Comparison of ENCODE assay signal across 9 mouse cellular contexts in the genomic region with DNA sequence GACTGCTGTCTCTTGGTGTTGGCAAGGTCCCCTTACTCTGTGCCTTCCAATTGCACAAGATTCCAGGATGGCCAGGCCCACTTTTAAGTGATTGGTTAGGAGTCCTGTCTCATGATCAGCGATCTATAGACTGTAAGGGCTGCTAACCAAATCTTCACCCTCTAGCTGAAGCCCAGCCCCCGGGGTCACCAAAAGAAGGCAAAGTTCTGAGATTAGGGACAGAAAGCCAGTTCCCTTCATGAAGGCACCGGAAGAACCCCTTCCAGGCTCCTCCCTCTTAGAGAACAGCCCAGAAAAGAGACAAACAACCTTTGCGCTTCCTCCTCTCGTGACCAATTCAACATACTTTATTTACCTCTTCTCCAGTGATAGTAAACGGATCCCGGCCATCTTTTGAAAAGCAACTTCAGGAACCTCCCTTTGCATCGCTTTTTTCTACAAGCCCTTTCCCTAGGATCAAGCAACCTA. TPM values are rescaled to one million over a fixed set of nuclear protein-coding genes. Genes with fewer than 3 reads are reported as not detected.
DNase-seq lines count a peak whose midpoint lies in the region; ATAC-seq and TF ChIP-seq lines count a peak whose summit lies in the region.
"Had no signal": no experiment of that assay in that cellular context is flagged by ENCODE, and none has a peak within 500 bp of the region (broad histone marks: within the 10 kb centered on the region; RNA-seq: fewer than 3 reads in every experiment).

No protein-coding gene starts in this region.

- H3K27me3 ChIP-seq in lung, embryonic 14.5 days (ENCODE audit: insufficient read depth, low read length): no peaks in the 10 kb centered on the region
- no peaks in the 10 kb centered on the region for H3K27me3 ChIP-seq in neural tube, embryonic 14.5 days (ENCODE audit: control insufficient read depth, insufficient read depth, low read length)
- H3K27me3 ChIP-seq: Patski had no signal

- ATAC-seq in granulocyte monocyte progenitor cell, adult 5-6 weeks (replicated peaks; ENCODE audit: poor library complexity, severe bottlenecking): peak; percentile 61
- ATAC-seq in lung, embryonic 14.5 days (ENCODE audit: insufficient read depth): no peak
- no peak for ATAC-seq in neural tube, embryonic 14.5 days (ENCODE audit: low read depth)

- WGBS in lung, embryonic 14.5 days: 1% methylated on average over 8 of the region's 8 CpGs
- 6% methylated on average over 8 of the region's 8 CpGs for WGBS in neural tube, embryonic 14.5 days

- peak; percentile 32 for DNase-seq in cerebellum, adult 11-12 months
- DNase-seq in cerebellum, postnatal 4 days (ENCODE audit: low spot score in 2 of 2): no peak
- peak; percentile 55 to 65 for DNase-seq in adrenal gland, postnatal 36 days
- peak; percentile 57 for DNase-seq in kidney, adult 11 months
- DNase-seq in lung, embryonic 14.5 days: peak; percentile 56
- no peak for DNase-seq in right cerebral cortex, postnatal 4 days

- peak overlapping the region; percentile 89 for H3K9ac ChIP-seq in lung, embryonic 14.5 days
- H3K9ac ChIP-seq in neural tube, embryonic 14.5 days (replicated peaks; ENCODE audit: low read depth, low read length): peak overlapping the region; percentile 94

- no peak for TF ChIP-seq CTCF in lung, embryonic 14.5 days (IDR thresholded peaks at IDR 0.05; ENCODE audit: low read depth)

- peak overlapping the region; percentile 100 for H3K4me3 ChIP-seq in lung, embryonic 14.5 days (ENCODE audit: low read depth, low read length)
- peak overlapping the region; percentile 99 for H3K4me3 ChIP-seq in neural tube, embryonic 14.5 days (ENCODE audit: low read depth, low read length)

- H3K27ac ChIP-seq in lung, embryonic 14.5 days (ENCODE audit: low read depth): peak overlapping the region; percentile 84; the same call in 1 of the 2 replicates
- H3K27ac ChIP-seq in neural tube, embryonic 14.5 days (ENCODE audit: low read depth, low read length): no peak overlapping the region

- H3K4me1 ChIP-seq in lung, embryonic 14.5 days (ENCODE audit: insufficient read depth): 0 out of 2 replicates have a peak, but pooled peaks cover 7% of the 10 kb centered on the region
- peaks cover 23% of the 10 kb centered on the region for H3K4me1 ChIP-seq in neural tube, embryonic 14.5 days (ENCODE audit: control insufficient read depth, insufficient read depth, low read length)

- H3K9me3 ChIP-seq in lung, embryonic 14.5 days (ENCODE audit: low read depth, low read length): no peaks in the 10 kb centered on the region
- no peaks in the 10 kb centered on the region for H3K9me3 ChIP-seq in neural tube, embryonic 14.5 days (ENCODE audit: control insufficient read depth, low read length)

- peaks cover 18% of the 10 kb centered on the region for H3K36me3 ChIP-seq in lung, embryonic 14.5 days (ENCODE audit: insufficient read depth)
- no peaks in the 10 kb centered on the region for H3K36me3 ChIP-seq in neural tube, embryonic 14.5 days (ENCODE audit: control insufficient read depth, insufficient read depth, low read length)

- H3K4me2 ChIP-seq in lung, embryonic 14.5 days: peak overlapping the region; percentile 90
- H3K4me2 ChIP-seq in neural tube, embryonic 14.5 days (ENCODE audit: low read depth, low read length): peak overlapping the region; percentile 56

RNA-seq across cellular contexts. Expression of a gene that starts 1.0 kb away (rescaled TPM):
- total RNA-seq in adrenal gland, postnatal 36 days (2021): 100 to 1,000 TPM; 100 to 110 TPM
- total RNA-seq in granulocyte monocyte progenitor cell, adult 5-6 weeks (2014; fragmentation: Nextera tagmentation): 175 and 185 TPM in 2 replicates
- 11.8 and 14.0 TPM in 2 replicates for total RNA-seq in granulocyte monocyte progenitor cell, adult 5-6 weeks (2017)
- 53.8 and 57.4 TPM in 2 replicates for polyA plus RNA-seq in lung, embryonic 14.5 days (2014; fragmentation: Nextera tagmentation; extraction: Ambion mirVana)
- polyA plus RNA-seq in neural tube, embryonic 14.5 days (2014; fragmentation: Nextera tagmentation; extraction: Ambion mirVana): 33.7 and 40.0 TPM in 2 replicates

RNA-seq across cellular contexts. Expression of a gene that starts 24.1 kb away (rescaled TPM):
- 10 to 100 TPM; 15.1 to 24.4 TPM for total RNA-seq in adrenal gland, postnatal 36 days (2021)
- 6.6 and 11.5 TPM in 2 replicates for total RNA-seq in granulocyte monocyte progenitor cell, adult 5-6 weeks (2014; fragmentation: Nextera tagmentation)
- total RNA-seq in granulocyte monocyte progenitor cell, adult 5-6 weeks (2017): 4.8 and 5.6 TPM in 2 replicates
- 8.5 and 9.8 TPM in 2 replicates for polyA plus RNA-seq in lung, embryonic 14.5 days (2014; fragmentation: Nextera tagmentation; extraction: Ambion mirVana)
- polyA plus RNA-seq in neural tube, embryonic 14.5 days (2014; fragmentation: Nextera tagmentation; extraction: Ambion mirVana): 14.8 and 15.4 TPM in 2 replicates

RNA-seq across cellular contexts. Expression of a gene that starts 33.7 kb away (rescaled TPM):
- total RNA-seq in adrenal gland, postnatal 36 days (2021): not detected
- not detected in 2 replicates for total RNA-seq in granulocyte monocyte progenitor cell, adult 5-6 weeks (2014; fragmentation: Nextera tagmentation)
- total RNA-seq in granulocyte monocyte progenitor cell, adult 5-6 weeks (2017): not detected in 2 replicates
- 0.08 TPM in 2 replicates for polyA plus RNA-seq in lung, embryonic 14.5 days (2014; fragmentation: Nextera tagmentation; extraction: Ambion mirVana)
- 0.12 and 0.13 TPM in 2 replicates for polyA plus RNA-seq in neural tube, embryonic 14.5 days (2014; fragmentation: Nextera tagmentation; extraction: Ambion mirVana)
- polyA plus RNA-seq: Patski had no signal

Comparison
In these comparisons a context has a peak if more than half of its experiments do, and no peak if none do; other contexts are left out.
1. DNase-seq: peak in cerebellum, adult 11-12 months (single experiment), adrenal gland, postnatal 36 days (2 of 2), kidney, adult 11 months (single experiment) and lung, embryonic 14.5 days (single experiment); none in cerebellum, postnatal 4 days (0 of 2) and right cerebral cortex, postnatal 4 days (single experiment).